Mouse (Mus musculus) intestine, postnatal 0 days (tissue): ENCODE data around the gene Ube2l3. TPM values are rescaled to one million over a fixed set of nuclear protein-coding genes. Genes with fewer than 3 reads are reported as not detected.

Source experiments
- ATAC-seq: fragments of 200-750 bp; cut with Nextera tagmentation; 2 replicates; pipeline ENCODE4 v1.8.0; 2017; ENCODE audit warnings: mild to moderate bottlenecking, moderate TSS enrichment, moderate library complexity
- H3K27ac ChIP-seq: fragments of 300-500 bp; sonication (generic); 2 replicates; pipeline ENCODE4 v1.5.1; 2014; ENCODE audit warnings: mild to moderate bottlenecking, low read depth, low read length, moderate library complexity
- H3K27me3 ChIP-seq: fragments of 300-500 bp; sonication (generic); replicated peaks from 2 replicates; pipeline ENCODE4 v1.6.1; 2014; ENCODE audit warnings: low read length, mixed read lengths; ENCODE audit not compliant: control insufficient read depth, insufficient read depth
- H3K36me3 ChIP-seq: fragments of 300-500 bp; sonication (generic); 2 replicates; pipeline ENCODE4 v1.6.1; 2014; ENCODE audit warnings: mild to moderate bottlenecking, moderate library complexity; ENCODE audit not compliant: control insufficient read depth, insufficient read depth
- H3K4me1 ChIP-seq: fragments of 300-500 bp; sonication (generic); replicated peaks from 2 replicates; pipeline ENCODE4 v1.6.1; 2014; ENCODE audit warnings: antibody characterized with exemption, low read length, mixed read lengths; ENCODE audit not compliant: control insufficient read depth, insufficient read depth
- H3K4me2 ChIP-seq: fragments of 300-500 bp; sonication (generic); replicated peaks from 2 replicates; pipeline ENCODE4 v1.6.1; 2014; ENCODE audit warnings: low read depth, mild to moderate bottlenecking, moderate library complexity
- H3K4me3 ChIP-seq: fragments of 300-500 bp; sonication (generic); 2 replicates; pipeline ENCODE4 v1.5.1; 2014; ENCODE audit warnings: low read depth, low read length
- H3K9ac ChIP-seq: fragments of 300-500 bp; sonication (generic); 2 replicates; pipeline ENCODE4 v1.6.1; 2014; ENCODE audit warnings: mild to moderate bottlenecking, low read depth, low read length
- H3K9me3 ChIP-seq: fragments of 300-500 bp; sonication (generic); 2 replicates; pipeline ENCODE4 v1.6.1; 2016; ENCODE audit warnings: mixed run types; ENCODE audit not compliant: control insufficient read depth
- CTCF ChIP-seq: sonication (generic); IDR thresholded peaks from 2 replicates; pipeline ENCODE4 v1.5.1; 2016; ENCODE audit warnings: low read depth, mild to moderate bottlenecking, control low read depth, antibody characterized with exemption, moderate library complexity
- WGBS: fragments of 180-500 bp; shearing (Covaris S2); extraction: QIAGEN DNeasy Blood & Tissue Kit; methylation state at CpG from one replicate; pipeline ENCODE4 v1.1.7; 2014; 5-methylcytosine and 5-hydroxymethylcytosine counted together
- polyA plus RNA-seq: library from polyadenylated mRNA; unstranded; fragments of >200 nt; fragmentation: Nextera tagmentation; extraction: Ambion mirVana; gene quantifications from 2 replicates; pipeline ENCODE4 v1.2.1, GENCODE M21; 2015

Ube2l3 gene
- polyA plus RNA-seq, 1 experiment from 2014 or later: 319 TPM

GRCm38 (mm10) chr16:17216934-17217633 is 14.6 kb upstream of the Ube2l3 start:
- no peak for ATAC-seq
- Histone ChIP-seq H3K27me3 (no peaks in the 10 kb centered on the region), H3K36me3 (no peaks in the 10 kb centered on the region), H3K4me2 (no peak overlapping the region), H3K9ac (no peak overlapping the region), H3K4me3 (no peak overlapping the region), H3K27ac (no peak overlapping the region), H3K4me1 (no peaks in the 10 kb centered on the region), H3K9me3 (no peaks in the 10 kb centered on the region)
- 43% methylated on average over 8 of the region's 8 CpGs for WGBS
- TF ChIP-seq CTCF: no peak

GRCm38 (mm10) chr16:17209981-17210838 is 7.8 kb upstream of the Ube2l3 start:
- peak overlapping the region; percentile 99 for H3K4me2 ChIP-seq
- WGBS: 8% methylated on average over 48 of the region's 48 CpGs
- TF ChIP-seq CTCF: peak; percentile 99

GRCm38 (mm10) chr16:17209404-17209960 is 7.0 kb upstream of the Ube2l3 start:
- Histone ChIP-seq H3K36me3 (no peaks in the 10 kb centered on the region), H3K4me1 (peaks cover 8% of the 10 kb centered on the region; the same call in 1 of the 2 replicates), H3K9me3 (no peaks in the 10 kb centered on the region), H3K4me2 (peak overlapping the region; percentile 99), H3K9ac (peak overlapping the region; percentile 23; the same call in 1 of the 2 replicates), H3K4me3 (peak overlapping the region; percentile 60), H3K27me3 (0 out of 2 replicates have a peak, but pooled peaks cover 3% of the 10 kb centered on the region), H3K27ac (no peak overlapping the region)
- TF ChIP-seq CTCF: no peak
- ATAC-seq: peak; percentile 15; the same call in 1 of the 2 replicates
- WGBS: 2% methylated on average over 37 of the region's 37 CpGs

More at GRCm38 (mm10) chr16:17209981-17210838, 7.8 kb upstream of the Ube2l3 start:
- Histone ChIP-seq H3K27me3 (0 out of 2 replicates have a peak, but pooled peaks cover 3% of the 10 kb centered on the region), H3K4me3 (peak overlapping the region; percentile 60), H3K36me3 (no peaks in the 10 kb centered on the region), H3K27ac (no peak overlapping the region), H3K9me3 (no peaks in the 10 kb centered on the region), H3K4me1 (peaks cover 8% of the 10 kb centered on the region; the same call in 1 of the 2 replicates), H3K9ac (peak overlapping the region; percentile 23; the same call in 1 of the 2 replicates)
- ATAC-seq: peak; percentile 86

GRCm38 (mm10) chr16:17208389-17209361 is 6.2 kb upstream of the Ube2l3 start, which contains the start of gene Rimbp3:
Gene Rimbp3, plus strand, starts transcription at chr16:17208603.
- Histone ChIP-seq H3K27ac (no peak within 1 kb of the TSS; the same call in 1 of the 2 replicates), H3K4me2 (peak within 1 kb of the TSS; percentile 99), H3K27me3 (0 out of 2 replicates have a peak, but pooled peaks cover 3% of the 10 kb centered on the region), H3K36me3 (no peaks in the 10 kb centered on the region), H3K9ac (peak within 1 kb of the TSS; percentile 34; the same call in 1 of the 2 replicates), H3K9me3 (no peaks in the 10 kb centered on the region), H3K4me1 (peaks cover 8% of the 10 kb centered on the region; the same call in 1 of the 2 replicates), H3K4me3 (peak within 1 kb of the TSS; percentile 60)
- 1% methylated on average over 85 of the region's 85 CpGs for WGBS
- peak; percentile 94 for TF ChIP-seq CTCF
- peak; percentile 67 for ATAC-seq

GRCm38 (mm10) chr16:17204990-17205389 is 2.5 kb upstream of the Ube2l3 start:
- Histone ChIP-seq H3K4me2 (no peak overlapping the region), H3K9me3 (no peaks in the 10 kb centered on the region), H3K9ac (no peak overlapping the region), H3K4me3 (no peak overlapping the region), H3K4me1 (peaks cover 8% of the 10 kb centered on the region; the same call in 1 of the 2 replicates), H3K27me3 (no peaks in the 10 kb centered on the region), H3K27ac (no peak overlapping the region), H3K36me3 (no peaks in the 10 kb centered on the region)
- 9% methylated on average over 6 of the region's 6 CpGs for WGBS
- no peak for ATAC-seq
- TF ChIP-seq CTCF: peak; percentile 84
